Mouse (Mus musculus) macrophage (primary cell): ENCODE results near the gene Txndc15. TPM values are rescaled to one million over a fixed set of nuclear protein-coding genes. Genes with fewer than 3 reads are reported as not detected.
A peak's percentile ranks its signal among the peaks of the same experiment; 100 is the strongest.
"Not testable (repeated sequence)": the region's sequence is repeated elsewhere in the genome, so short reads cannot be mapped to it uniquely, and the experiment has no call there.

Experiments used
- H3K27ac ChIP-seq: fragments of 350-480 bp; formaldehyde crosslinking; 2 replicates; pipeline ENCODE4 v1.9.0; 2021
- H3K36me3 ChIP-seq: fragments of 350-480 bp; formaldehyde crosslinking; 2 replicates; pipeline ENCODE4 v1.9.0; 2021; ENCODE audit errors: inconsistent target
- H3K4me3 ChIP-seq: fragments of 350-480 bp; formaldehyde crosslinking; 2 replicates; pipeline ENCODE4 v1.9.0; 2021; ENCODE audit errors: inconsistent target
- H3K79me2 ChIP-seq: fragments of 350-480 bp; formaldehyde crosslinking; 2 replicates; pipeline ENCODE4 v1.9.0; 2021; ENCODE audit errors: inconsistent target
- WGBS: methylation state at CpG from one replicate; pipeline ENCODE4 v1.1.7; 2026; ENCODE audit warnings: inconsistent platforms; ENCODE audit not compliant: missing documents; 5-methylcytosine and 5-hydroxymethylcytosine counted together
- polyA plus RNA-seq: library from polyadenylated mRNA; stranded (reverse); fragments of 250-400 nt; gene quantifications from 3 replicates; pipeline ENCODE4 v1.2.4, GENCODE M21; 2018; ENCODE audit warnings: inconsistent platforms
- total RNA-seq, 78 experiments: library from RNA; depleted of rRNA; stranded (reverse); fragments of 250-400 nt; gene quantifications; 1 replicate in 9 of 78; 2 replicates in 24 of 78; 3 replicates in 43 of 78; 4 replicates in 2 of 78; pipeline ENCODE4 v1.2.4; 2018; ENCODE audit warnings: inconsistent platforms in 56 of 78

Txndc15 gene
- 10 to 100 TPM in 18 of 26 experiments, 1 to 10 TPM in 8; 3.0 to 30.6 (median 14.8) TPM for total RNA-seq (2018; cell fraction: chromatin; rRNA removed)
- total RNA-seq (2018; cell fraction: cytosol; rRNA removed): 10 to 100 TPM; 33.4 to 55.5 (median 44.8) TPM
- total RNA-seq (2018; cell fraction: nucleus; rRNA removed): 10 to 100 TPM; 14.7 to 53.8 (median 36.7) TPM
- 37.2 to 54.5 TPM (median 47.4 TPM) in 3 replicates for polyA plus RNA-seq

DNA sequence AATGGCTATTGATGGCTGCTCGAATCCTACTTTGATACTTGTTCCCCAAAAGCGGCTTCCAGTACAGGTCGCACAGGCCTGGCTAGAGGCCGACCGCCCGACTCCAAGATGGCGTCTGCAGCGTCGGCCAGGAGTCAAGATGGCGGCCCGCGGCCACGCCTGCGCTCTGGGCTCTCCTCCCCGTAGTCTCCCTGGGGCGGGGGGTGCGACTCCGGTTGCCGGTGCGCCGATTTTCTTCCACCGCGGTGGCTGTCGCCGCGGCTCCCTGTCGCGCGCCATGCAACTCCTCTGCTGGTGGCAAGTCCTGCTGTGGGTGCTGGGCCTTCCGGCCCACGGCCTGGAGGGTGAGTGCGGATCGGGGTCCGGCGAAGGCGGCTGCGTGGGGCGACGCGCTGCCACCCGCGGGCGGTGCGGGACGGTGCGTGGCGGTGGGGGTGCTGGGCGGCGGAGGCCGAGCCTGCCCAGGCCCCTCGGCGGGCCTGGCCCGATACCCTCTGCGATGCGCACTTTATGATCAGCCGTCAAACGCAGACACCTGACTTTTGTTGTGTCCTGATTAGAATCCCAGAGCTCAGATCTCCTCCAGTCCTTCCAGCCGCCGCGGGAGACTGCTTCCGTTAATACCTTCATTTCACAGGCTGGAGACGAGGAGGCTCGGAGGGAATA lies at the start of gene Txndc15:
TSS of gene Txndc15 (plus strand) at position 150 of the 666 bp plus-strand sequence.
- under 1% methylated on average over 59 of the region's 63 CpGs for WGBS
- peaks cover 24% of the 10 kb centered on the region; the same call in 1 of the 2 replicates for H3K79me2 ChIP-seq
- peak within 1 kb of the TSS; percentile 44 for H3K27ac ChIP-seq
- H3K4me3 ChIP-seq: peak within 1 kb of the TSS; percentile 55
- H3K36me3 ChIP-seq: peaks cover 2% of the 10 kb centered on the region; the same call in 1 of the 2 replicates

DNA sequence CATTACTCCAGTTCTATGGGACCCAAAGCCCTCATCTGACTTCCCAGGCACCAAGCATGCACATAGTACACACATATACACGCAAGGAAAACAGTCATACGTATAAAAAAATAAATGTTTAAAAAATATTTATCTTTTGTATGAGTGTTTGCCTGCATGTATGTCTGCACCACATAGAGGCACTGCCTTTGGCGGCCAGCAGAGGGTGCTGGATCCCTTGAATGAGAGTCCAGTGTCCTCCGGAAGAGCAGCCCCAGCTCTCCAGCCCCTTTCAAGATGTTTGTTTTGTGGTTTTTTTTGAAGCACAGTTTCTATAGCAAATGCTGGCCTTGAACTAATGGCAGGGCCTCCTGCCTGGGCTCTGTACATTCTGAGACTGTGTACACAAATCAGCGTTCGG lies 45.9 kb upstream of the Txndc15 start:
- H3K36me3 ChIP-seq: peaks cover 86% of the 10 kb centered on the region
- no peak overlapping the region for H3K4me3 ChIP-seq
- H3K27ac ChIP-seq: no peak overlapping the region
- WGBS: 98% methylated on average over 6 of the region's 6 CpGs
- no peaks in the 10 kb centered on the region for H3K79me2 ChIP-seq

DNA sequence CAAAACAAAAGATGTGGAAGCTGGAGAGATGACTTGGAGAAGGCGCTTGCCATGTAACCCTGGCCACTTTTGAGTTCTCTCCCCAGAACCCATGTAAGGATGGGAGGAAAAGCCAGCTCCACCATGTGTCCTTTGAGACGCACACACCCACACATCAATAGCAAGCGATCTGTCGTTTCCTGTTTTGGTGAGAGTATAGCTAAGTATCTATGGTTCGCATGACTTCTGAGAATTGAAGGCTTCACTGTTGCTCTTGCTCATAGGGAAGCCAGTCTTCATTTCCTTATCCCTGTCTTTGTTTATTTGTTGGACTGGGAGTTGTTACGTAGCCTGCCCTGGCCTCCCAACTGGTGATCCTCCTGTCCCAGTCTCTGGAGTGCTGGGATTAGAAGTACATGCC lies 41.7 kb upstream of the Txndc15 start:
- no peak overlapping the region for H3K4me3 ChIP-seq
- no peaks in the 10 kb centered on the region for H3K79me2 ChIP-seq
- 96% methylated on average over 6 of the region's 6 CpGs for WGBS
- H3K36me3 ChIP-seq: peaks cover 59% of the 10 kb centered on the region
- no peak overlapping the region for H3K27ac ChIP-seq

DNA sequence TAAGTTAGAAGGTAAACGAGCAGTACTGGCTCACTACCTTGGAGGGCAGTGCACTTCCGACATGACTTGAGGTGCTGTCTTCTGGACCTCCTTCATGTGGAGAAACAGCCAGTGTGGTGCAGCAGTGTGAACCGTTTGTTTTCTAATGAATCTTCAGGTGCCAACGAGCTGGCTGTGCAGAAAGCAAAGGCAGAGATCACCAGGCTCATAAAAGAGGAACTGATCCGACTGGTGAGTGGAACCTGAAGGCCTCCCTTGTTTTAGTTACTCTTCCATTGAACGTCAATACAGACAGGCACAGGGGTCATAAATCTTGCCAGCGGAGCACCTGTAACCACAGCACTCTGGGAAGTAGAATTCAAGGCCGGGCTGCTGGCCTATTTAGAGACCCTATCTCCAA lies 37.1 kb upstream of the Txndc15 start:
- Histone ChIP-seq H3K79me2 (no peaks in the 10 kb centered on the region), H3K4me3 (no peak overlapping the region), H3K27ac (no peak overlapping the region), H3K36me3 (peaks cover 53% of the 10 kb centered on the region)
- WGBS: 59% methylated on average over 8 of the region's 8 CpGs

DNA sequence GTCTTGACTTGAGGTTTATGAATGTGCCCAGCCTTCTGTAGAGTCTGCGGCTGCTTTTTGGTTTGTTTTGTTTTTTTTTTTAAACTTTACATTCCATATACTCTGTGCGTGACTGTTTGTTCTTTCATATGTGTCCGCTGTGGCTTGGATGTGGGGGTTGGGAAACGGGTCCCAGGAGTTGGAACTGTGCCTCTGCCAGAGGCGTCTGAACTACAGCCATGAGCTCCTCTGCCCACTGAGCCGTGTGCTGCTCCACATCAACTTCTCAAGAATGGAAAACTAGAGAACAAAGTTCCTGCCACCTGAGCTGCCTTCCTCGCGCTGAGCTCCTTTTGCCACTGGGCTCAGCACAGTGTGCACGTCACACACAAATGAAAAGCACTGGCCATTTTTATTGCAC lies 32.2 kb upstream of the Txndc15 start:
- H3K36me3 ChIP-seq: peaks cover 38% of the 10 kb centered on the region
- 96% methylated on average over 9 of the region's 9 CpGs for WGBS

DNA sequence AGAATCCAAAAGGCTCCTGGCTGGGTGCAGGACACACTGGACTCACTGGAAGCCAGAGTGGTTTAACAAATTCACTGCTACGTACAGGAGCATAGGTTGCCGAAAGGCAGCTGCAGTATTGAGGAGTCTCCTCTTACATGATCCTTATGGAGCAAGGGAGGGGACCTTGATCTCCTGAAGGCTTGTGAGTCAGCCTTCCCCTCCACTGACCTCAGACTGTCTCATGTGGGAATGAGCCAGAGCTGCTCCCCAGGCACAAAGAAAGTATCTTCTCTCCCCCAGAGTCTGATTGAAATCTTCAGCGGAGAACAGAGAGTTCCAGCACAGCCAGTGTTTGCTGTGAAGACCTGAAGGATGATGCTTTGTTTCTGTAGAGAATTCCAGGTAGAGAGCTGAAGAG lies 30.9 kb upstream of the Txndc15 start:
- H3K27ac ChIP-seq: no peak overlapping the region
- H3K36me3 ChIP-seq: peaks cover 26% of the 10 kb centered on the region
- 96% methylated on average over 3 of the region's 3 CpGs for WGBS
- no peaks in the 10 kb centered on the region for H3K79me2 ChIP-seq
- H3K4me3 ChIP-seq: no peak overlapping the region

More for the DNA sequence above, 32.2 kb upstream of the Txndc15 start:
- Histone ChIP-seq H3K27ac (no peak overlapping the region), H3K4me3 (no peak overlapping the region), H3K79me2 (no peaks in the 10 kb centered on the region)

GRCm38 (mm10) chr13:55686107-55686633 lies 28.3 kb upstream of the Txndc15 start:
- Histone ChIP-seq H3K4me3 (no peak overlapping the region), H3K27ac (no peak overlapping the region), H3K79me2 (no peaks in the 10 kb centered on the region), H3K36me3 (0 out of 2 replicates have a peak, but pooled peaks cover 5% of the 10 kb centered on the region)
- WGBS: 84% methylated on average over 9 of the region's 9 CpGs

GRCm38 (mm10) chr13:55687927-55688602 lies 26.4 kb upstream of the Txndc15 start:
- no peaks in the 10 kb centered on the region for H3K36me3 ChIP-seq
- no peak overlapping the region for H3K4me3 ChIP-seq
- H3K79me2 ChIP-seq: no peaks in the 10 kb centered on the region
- WGBS: 68% methylated on average over 4 of the region's 4 CpGs
- H3K27ac ChIP-seq: no peak overlapping the region

DNA sequence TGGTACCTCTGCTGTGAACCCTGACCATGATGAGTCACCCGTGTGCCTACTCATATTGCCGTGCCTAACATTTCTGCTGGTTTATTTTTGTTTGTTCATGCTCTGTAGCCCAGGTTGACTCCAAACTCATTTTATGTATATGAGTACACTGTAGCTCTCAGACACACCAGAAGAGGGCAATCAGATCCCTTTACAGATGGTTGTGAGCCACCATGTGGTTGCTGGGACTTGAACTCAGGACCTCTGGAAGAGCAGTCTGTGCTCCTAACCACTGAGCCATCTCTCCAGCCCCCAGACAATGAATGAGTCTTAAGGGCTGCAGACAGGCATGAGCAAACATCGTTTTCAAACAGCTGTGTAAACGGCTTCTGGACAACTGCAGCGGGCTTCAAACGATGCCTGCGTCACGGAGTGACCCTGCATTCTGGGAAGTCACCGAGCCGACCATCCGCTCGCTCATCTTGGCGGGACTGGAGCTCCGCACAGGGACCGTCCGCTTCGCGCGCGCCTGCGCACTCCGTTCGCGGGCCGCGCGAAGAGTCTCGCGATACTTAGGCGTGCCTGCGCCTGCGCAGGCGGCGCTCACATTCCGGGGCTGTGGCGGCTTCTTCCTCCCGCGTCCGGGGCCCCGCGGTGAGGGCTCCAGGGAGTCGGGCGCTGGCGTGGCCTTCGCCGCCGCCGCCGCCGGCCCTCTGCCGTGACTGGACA lies 21.8 kb upstream of the Txndc15 start, which contains the start of gene B230219D22Rik:
TSS of gene B230219D22Rik (plus strand) at position 590 of the 708 bp plus-strand sequence.
- H3K36me3 ChIP-seq: no peaks in the 10 kb centered on the region
- peak within 1 kb of the TSS; percentile 72 for H3K4me3 ChIP-seq
- peaks cover 43% of the 10 kb centered on the region for H3K79me2 ChIP-seq
- peak within 1 kb of the TSS; percentile 55 for H3K27ac ChIP-seq
- 2% methylated on average over 44 of the region's 51 CpGs for WGBS

DNA sequence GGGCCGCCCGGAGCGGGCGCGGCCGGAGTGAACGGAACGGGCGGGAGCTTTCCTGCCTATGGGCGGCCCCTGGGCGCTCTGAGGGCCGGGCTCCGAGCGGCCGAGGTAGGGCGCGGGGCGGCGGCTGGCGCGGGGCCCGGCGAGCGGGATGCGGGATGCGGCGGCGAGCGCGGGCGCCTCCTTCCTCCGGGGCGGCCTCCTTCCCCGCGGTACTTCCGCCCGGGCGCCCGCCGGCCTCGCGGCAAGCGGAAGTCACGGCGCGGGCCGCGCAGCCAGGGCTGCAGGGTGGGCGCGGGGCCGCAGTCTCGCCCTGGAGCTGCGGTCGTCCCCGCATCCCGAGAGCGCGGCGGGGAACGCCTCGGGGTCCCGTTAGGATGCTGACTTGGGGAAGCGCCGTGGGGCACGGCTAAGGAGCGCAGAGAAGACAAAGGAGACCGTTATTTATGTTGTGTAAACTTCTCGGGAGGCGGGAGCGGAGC lies 21.2 kb upstream of the Txndc15 start:
- H3K36me3 ChIP-seq: peaks cover under 1% of the 10 kb centered on the region; the same call in 1 of the 2 replicates
- H3K4me3 ChIP-seq: peak overlapping the region; percentile 72
- H3K79me2 ChIP-seq: peaks cover 49% of the 10 kb centered on the region
- H3K27ac ChIP-seq: peak overlapping the region; percentile 44
- WGBS: under 1% methylated on average over 54 of the region's 70 CpGs

DNA sequence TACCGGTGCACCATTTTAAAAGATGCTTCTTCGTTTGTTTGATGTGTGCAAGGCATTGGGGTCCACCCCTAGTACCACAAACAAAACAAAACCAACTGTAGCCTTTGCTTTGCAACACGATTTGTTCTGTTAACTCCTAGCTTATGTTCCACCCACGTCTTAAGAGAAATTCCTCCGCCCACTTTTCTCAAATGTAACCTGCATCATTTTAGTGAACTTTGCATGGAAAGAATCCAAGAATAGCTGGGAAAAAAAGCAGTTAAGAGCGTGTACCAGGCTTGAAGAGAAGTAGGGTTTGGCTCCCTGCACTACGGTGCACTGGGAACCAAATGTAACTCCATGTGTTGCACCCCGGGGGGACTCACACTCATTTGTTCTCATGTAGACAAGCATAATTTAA lies 20.3 kb upstream of the Txndc15 start:
- peaks cover 58% of the 10 kb centered on the region for H3K79me2 ChIP-seq
- peaks cover 8% of the 10 kb centered on the region for H3K36me3 ChIP-seq
- WGBS: 6% methylated on average over 8 of the region's 8 CpGs
- H3K27ac ChIP-seq: peak overlapping the region; percentile 44
- peak overlapping the region; percentile 72 for H3K4me3 ChIP-seq

DNA sequence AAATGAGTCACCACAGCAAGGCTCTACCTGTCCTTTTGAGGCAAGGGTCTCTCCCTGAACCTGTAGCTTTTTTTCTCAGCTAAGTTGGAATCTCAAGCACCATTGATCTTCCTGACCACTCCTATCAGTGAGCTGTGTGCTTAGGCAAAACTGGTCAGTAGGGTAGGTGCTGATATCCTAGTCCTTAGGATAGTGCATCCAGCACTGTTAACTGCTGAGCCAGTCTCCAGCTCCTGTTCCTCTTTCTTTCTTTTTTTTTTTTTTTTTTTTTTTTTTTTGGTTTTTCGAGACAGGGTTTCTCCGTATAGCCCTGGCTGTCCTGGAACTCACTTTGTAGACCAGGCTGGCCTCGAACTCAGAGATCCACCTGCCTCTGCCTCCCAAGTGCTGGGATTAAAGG lies 18.5 kb upstream of the Txndc15 start:
- H3K79me2 ChIP-seq: peaks cover 76% of the 10 kb centered on the region
- no CpG with 5 or more reads among the region's 3 CpGs for WGBS
- not testable (repeated sequence) for H3K27ac ChIP-seq, H3K4me3 ChIP-seq
- H3K36me3 ChIP-seq: peaks cover 26% of the 10 kb centered on the region

GRCm38 (mm10) chr13:55704301-55704700 lies 10.1 kb upstream of the Txndc15 start:
- Histone ChIP-seq H3K79me2 (peaks cover 48% of the 10 kb centered on the region), H3K4me3 (no peak overlapping the region), H3K27ac (no peak overlapping the region), H3K36me3 (peaks cover 30% of the 10 kb centered on the region)
- WGBS: 61% methylated on average over 3 of the region's 4 CpGs

- peaks cover 24% of the 10 kb centered on the region; the same call in 1 of the 2 replicates for H3K79me2 ChIP-seq
- no peak overlapping the region for H3K27ac ChIP-seq
- no peaks in the 10 kb centered on the region for H3K36me3 ChIP-seq
- no peak overlapping the region for H3K4me3 ChIP-seq
- 82% methylated on average over 3 of the region's 3 CpGs for WGBS
Measured at GRCm38 (mm10) chr13:55712846-55713245, 1.6 kb upstream of the Txndc15 start.
